In the genomic region with DNA sequence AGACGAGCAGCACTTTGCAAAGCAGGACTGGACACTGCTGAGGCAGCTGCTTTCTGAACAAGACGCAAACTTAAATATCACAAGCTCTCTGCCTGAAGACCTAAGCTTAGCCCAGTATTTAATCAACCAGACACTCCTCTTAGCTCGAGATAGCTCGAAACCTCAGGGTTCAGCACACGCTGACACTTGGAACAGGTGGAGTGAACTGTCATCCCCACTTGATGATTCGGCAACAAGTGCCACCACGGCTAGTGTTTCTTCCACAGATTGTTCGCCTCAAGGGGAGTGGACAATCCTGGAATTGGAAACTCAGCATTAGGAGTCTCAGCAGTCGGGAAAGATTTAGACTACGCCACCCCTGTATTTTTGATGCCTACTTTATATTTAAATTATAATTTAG, we compare ENCODE assay signal across 27 mouse cellular contexts. TPM values are rescaled to one million over a fixed set of nuclear protein-coding genes. Genes with fewer than 3 reads are reported as not detected.
DNase-seq lines count a peak whose midpoint lies in the region; ATAC-seq lines count a peak whose summit lies in the region.
"Had no signal": no experiment of that assay in that cellular context is flagged by ENCODE, and none has a peak within 500 bp of the region (broad histone marks: within the 10 kb centered on the region; RNA-seq: fewer than 3 reads in every experiment).

No protein-coding gene starts in this region.

- ATAC-seq in embryonic facial prominence, embryonic 14.5 days (ENCODE audit: low read depth): peak; percentile 62; the same call in 1 of the 2 replicates
- peak; percentile 19; the same call in 1 of the 2 replicates for ATAC-seq in limb, embryonic 13.5 days (ENCODE audit: low FRiP score, low read depth)
- 0 out of 2 replicates have a peak, but pooled peaks have one; percentile 10 for ATAC-seq in limb, embryonic 15.5 days (ENCODE audit: insufficient number of reproducible peaks, low FRiP score, low TSS enrichment, low read depth)
- ATAC-seq in hindbrain, embryonic 16.5 days: no peak
- ATAC-seq in activated CD4-positive, CD25-positive, alpha-beta regulatory T cell, adult 4 months: no peak
- ATAC-seq: forebrain, embryonic 14.5 days; forebrain, postnatal 0 days had no signal

- DNase-seq in embryonic facial prominence, embryonic 14.5 days (ENCODE audit: low spot score): peak; percentile 52
- no peak for DNase-seq in embryonic facial prominence, embryonic 10.5 days (ENCODE audit: low spot score)
- DNase-seq in limb, embryonic 10.5 days (ENCODE audit: low spot score): no peak
- DNase-seq in right cerebral cortex, adult 2 months (ENCODE audit: low spot score in 2 of 2): no peak
- DNase-seq: adrenal gland, postnatal 10 days; adrenal gland, postnatal 36 days; cerebellum, adult 11 months; cerebellum, adult 2 months; cerebellum, adult 9-11 months; cerebellum, postnatal 36 days; embryo, embryonic 11 days; forebrain, postnatal 0 days; heart, adult 18-20 months; heart, postnatal 14 days; heart, postnatal 4 days; kidney, adult 11 months had no signal

- no peak overlapping the region for H3K4me3 ChIP-seq in embryonic facial prominence, embryonic 14.5 days (ENCODE audit: low read depth, low read length)
- H3K4me3 ChIP-seq in embryonic facial prominence, embryonic 10.5 days: no peak overlapping the region
- H3K4me3 ChIP-seq in limb, embryonic 13.5 days: no peak overlapping the region
- H3K4me3 ChIP-seq in limb, embryonic 10.5 days: no peak overlapping the region
- no peak overlapping the region for H3K4me3 ChIP-seq in limb, embryonic 15.5 days
- no peak overlapping the region for H3K4me3 ChIP-seq in hindbrain, embryonic 16.5 days (ENCODE audit: low read length)
- H3K4me3 ChIP-seq: embryonic facial prominence, embryonic 15.5 days; heart, embryonic 10.5 days; heart, embryonic 13.5 days had no signal

- no peaks in the 10 kb centered on the region for H3K27me3 ChIP-seq in embryonic facial prominence, embryonic 14.5 days (replicated peaks; ENCODE audit: control insufficient read depth, insufficient read depth, low read length)
- no peaks in the 10 kb centered on the region for H3K27me3 ChIP-seq in embryonic facial prominence, embryonic 10.5 days (replicated peaks; ENCODE audit: low read depth, poor library complexity, severe bottlenecking)
- no peaks in the 10 kb centered on the region for H3K27me3 ChIP-seq in limb, embryonic 13.5 days
- H3K27me3 ChIP-seq in limb, embryonic 10.5 days (ENCODE audit: low read depth, poor library complexity, severe bottlenecking): no peaks in the 10 kb centered on the region
- H3K27me3 ChIP-seq in limb, embryonic 15.5 days: no peaks in the 10 kb centered on the region
- H3K27me3 ChIP-seq in hindbrain, embryonic 16.5 days (replicated peaks; ENCODE audit: control insufficient read depth, insufficient read depth, low read length): no peaks in the 10 kb centered on the region
- H3K27me3 ChIP-seq: embryonic facial prominence, embryonic 15.5 days; heart, embryonic 13.5 days had no signal

- H3K4me2 ChIP-seq in embryonic facial prominence, embryonic 14.5 days (ENCODE audit: low read depth, low read length): no peak overlapping the region
- no peak overlapping the region for H3K4me2 ChIP-seq in limb, embryonic 13.5 days (replicated peaks)
- no peak overlapping the region for H3K4me2 ChIP-seq in limb, embryonic 15.5 days
- H3K4me2 ChIP-seq in hindbrain, embryonic 16.5 days (ENCODE audit: low read length): no peak overlapping the region
- H3K4me2 ChIP-seq: embryonic facial prominence, embryonic 15.5 days; heart, embryonic 13.5 days; hindbrain, embryonic 14.5 days had no signal

- H3K4me1 ChIP-seq in embryonic facial prominence, embryonic 14.5 days (ENCODE audit: control insufficient read depth, insufficient read depth, low read length): no peaks in the 10 kb centered on the region
- no peaks in the 10 kb centered on the region for H3K4me1 ChIP-seq in embryonic facial prominence, embryonic 10.5 days
- no peaks in the 10 kb centered on the region for H3K4me1 ChIP-seq in limb, embryonic 13.5 days
- H3K4me1 ChIP-seq in limb, embryonic 10.5 days: no peaks in the 10 kb centered on the region
- H3K4me1 ChIP-seq in limb, embryonic 15.5 days: no peaks in the 10 kb centered on the region
- no peaks in the 10 kb centered on the region for H3K4me1 ChIP-seq in hindbrain, embryonic 16.5 days (ENCODE audit: control insufficient read depth, insufficient read depth, low read depth, low read length)
- H3K4me1 ChIP-seq: embryonic facial prominence, embryonic 15.5 days; heart, embryonic 10.5 days; heart, embryonic 13.5 days had no signal

- no peaks in the 10 kb centered on the region for H3K36me3 ChIP-seq in embryonic facial prominence, embryonic 14.5 days (ENCODE audit: control insufficient read depth, insufficient read depth, low read length)
- peaks cover 9% of the 10 kb centered on the region; the same call in 1 of the 2 replicates for H3K36me3 ChIP-seq in embryonic facial prominence, embryonic 10.5 days (replicated peaks)
- peaks cover 17% of the 10 kb centered on the region for H3K36me3 ChIP-seq in limb, embryonic 13.5 days
- H3K36me3 ChIP-seq in limb, embryonic 10.5 days: 0 out of 2 replicates have a peak, but pooled peaks cover 3% of the 10 kb centered on the region
- peaks cover 7% of the 10 kb centered on the region; the same call in 1 of the 2 replicates for H3K36me3 ChIP-seq in limb, embryonic 15.5 days
- H3K36me3 ChIP-seq in hindbrain, embryonic 16.5 days (ENCODE audit: control insufficient read depth, insufficient read depth, low read length): peaks cover 17% of the 10 kb centered on the region

- 83% methylated on average over 10 of the region's 10 CpGs for WGBS in embryonic facial prominence, embryonic 14.5 days
- WGBS in embryonic facial prominence, embryonic 10.5 days: 87% methylated on average over 10 of the region's 10 CpGs
- 83% methylated on average over 10 of the region's 10 CpGs for WGBS in limb, embryonic 13.5 days
- 92% methylated on average over 10 of the region's 10 CpGs for WGBS in limb, embryonic 10.5 days
- WGBS in limb, embryonic 15.5 days: 80% methylated on average over 10 of the region's 10 CpGs
- 88% methylated on average over 10 of the region's 10 CpGs for WGBS in hindbrain, embryonic 16.5 days

- no peak overlapping the region for H3K27ac ChIP-seq in embryonic facial prominence, embryonic 14.5 days (replicated peaks; ENCODE audit: low read depth, low read length)
- no peak overlapping the region for H3K27ac ChIP-seq in embryonic facial prominence, embryonic 10.5 days (replicated peaks)
- H3K27ac ChIP-seq in limb, embryonic 13.5 days: no peak overlapping the region
- H3K27ac ChIP-seq in limb, embryonic 10.5 days: no peak overlapping the region
- H3K27ac ChIP-seq in limb, embryonic 15.5 days: no peak overlapping the region
- no peak overlapping the region for H3K27ac ChIP-seq in hindbrain, embryonic 16.5 days (ENCODE audit: low read depth, low read length)
- H3K27ac ChIP-seq: embryonic facial prominence, embryonic 15.5 days; heart, embryonic 10.5 days; heart, embryonic 13.5 days; hindbrain, embryonic 14.5 days had no signal

- no peak overlapping the region for H3K9ac ChIP-seq in embryonic facial prominence, embryonic 14.5 days (ENCODE audit: low read depth, low read length)
- no peak overlapping the region for H3K9ac ChIP-seq in limb, embryonic 13.5 days
- no peak overlapping the region for H3K9ac ChIP-seq in limb, embryonic 15.5 days
- no peak overlapping the region for H3K9ac ChIP-seq in hindbrain, embryonic 16.5 days (ENCODE audit: low read depth, low read length)
- H3K9ac ChIP-seq: embryonic facial prominence, embryonic 15.5 days; forebrain, postnatal 0 days; heart, embryonic 13.5 days; hindbrain, embryonic 14.5 days had no signal

- H3K9me3 ChIP-seq in embryonic facial prominence, embryonic 14.5 days (ENCODE audit: control insufficient read depth, low read length): no peaks in the 10 kb centered on the region
- no peaks in the 10 kb centered on the region for H3K9me3 ChIP-seq in embryonic facial prominence, embryonic 10.5 days
- no peaks in the 10 kb centered on the region for H3K9me3 ChIP-seq in limb, embryonic 13.5 days
- no peaks in the 10 kb centered on the region for H3K9me3 ChIP-seq in limb, embryonic 10.5 days (replicated peaks)
- H3K9me3 ChIP-seq in limb, embryonic 15.5 days: no peaks in the 10 kb centered on the region
- no peaks in the 10 kb centered on the region for H3K9me3 ChIP-seq in hindbrain, embryonic 16.5 days (ENCODE audit: control insufficient read depth, low read length)
- H3K9me3 ChIP-seq: embryonic facial prominence, embryonic 15.5 days; heart, embryonic 10.5 days; heart, embryonic 13.5 days had no signal

RNA-seq across cellular contexts. Expression of gene Gm42669, which starts 3.1 kb away (rescaled TPM):
- 0.28 and 0.32 TPM in 2 replicates for polyA plus RNA-seq in embryonic facial prominence, embryonic 14.5 days (2014; fragmentation: Nextera tagmentation; extraction: Ambion mirVana)
- 0.38 and 0.42 TPM in 2 replicates for polyA plus RNA-seq in embryonic facial prominence, embryonic 10.5 days (2016; fragmentation: Nextera tagmentation; extraction: Ambion mirVana)
- 0.51 and 0.64 TPM in 2 replicates for polyA plus RNA-seq in limb, embryonic 13.5 days (2015; fragmentation: Nextera tagmentation; extraction: Ambion mirVana)
- 0.36 and 0.56 TPM in 2 replicates for polyA plus RNA-seq in limb, embryonic 10.5 days (2016; fragmentation: Nextera tagmentation; extraction: Ambion mirVana)
- polyA plus RNA-seq in limb, embryonic 15.5 days (2015; fragmentation: Nextera tagmentation; extraction: Ambion mirVana): 0.20 and 0.38 TPM in 2 replicates
- polyA plus RNA-seq in hindbrain, embryonic 16.5 days (2015; fragmentation: Nextera tagmentation; extraction: Ambion mirVana): 0.28 and 0.55 TPM in 2 replicates
- polyA plus RNA-seq in activated CD4-positive, CD25-positive, alpha-beta regulatory T cell, adult 4 months (2017; shearing (Covaris generic)): under 1 TPM; 0.52 to 0.62 TPM
- polyA plus RNA-seq: gonadal fat pad, adult 2 months had no signal

RNA-seq across cellular contexts. Expression of gene 1700028K03Rik, which starts 24.0 kb away (rescaled TPM):
- polyA plus RNA-seq in embryonic facial prominence, embryonic 14.5 days (2014; fragmentation: Nextera tagmentation; extraction: Ambion mirVana): 0.09 and 0.33 TPM in 2 replicates
- polyA plus RNA-seq in embryonic facial prominence, embryonic 10.5 days (2016; fragmentation: Nextera tagmentation; extraction: Ambion mirVana): 0.02 and 0.06 TPM in 2 replicates
- polyA plus RNA-seq in limb, embryonic 13.5 days (2015; fragmentation: Nextera tagmentation; extraction: Ambion mirVana): 0.13 and 0.17 TPM in 2 replicates
- polyA plus RNA-seq in limb, embryonic 10.5 days (2016; fragmentation: Nextera tagmentation; extraction: Ambion mirVana): 0.06 and 0.10 TPM in 2 replicates
- 0.03 and 0.10 TPM in 2 replicates for polyA plus RNA-seq in limb, embryonic 15.5 days (2015; fragmentation: Nextera tagmentation; extraction: Ambion mirVana)
- polyA plus RNA-seq in hindbrain, embryonic 16.5 days (2015; fragmentation: Nextera tagmentation; extraction: Ambion mirVana): 0.19 and 0.29 TPM in 2 replicates
- polyA plus RNA-seq in activated CD4-positive, CD25-positive, alpha-beta regulatory T cell, adult 4 months (2017; shearing (Covaris generic)): under 1 TPM; 0.11 to 0.45 TPM
- polyA plus RNA-seq: embryonic facial prominence, embryonic 11.5 days; gonadal fat pad, adult 2 months had no signal

Comparison
In these comparisons a context has a peak if more than half of its experiments do, and no peak if none do; other contexts are left out.
1. ATAC-seq: peak in embryonic facial prominence, embryonic 14.5 days (single experiment), limb, embryonic 13.5 days (single experiment) and limb, embryonic 15.5 days (single experiment); none in hindbrain, embryonic 16.5 days (single experiment) and activated CD4-positive, CD25-positive, alpha-beta regulatory T cell, adult 4 months (single experiment).